Mouse (Mus musculus) intestine, postnatal 0 days (tissue): ENCODE measurements around the gene Ect2l. TPM values are rescaled to one million over a fixed set of nuclear protein-coding genes. Genes with fewer than 3 reads are reported as not detected.
"Not testable (repeated sequence)": the region's sequence is repeated elsewhere in the genome, so short reads cannot be mapped to it uniquely, and the experiment has no call there.

Experiments
- ATAC-seq: fragments of 200-750 bp; cut with Nextera tagmentation; 2 replicates; pipeline ENCODE4 v1.8.0; 2017; ENCODE audit warnings: mild to moderate bottlenecking, moderate TSS enrichment, moderate library complexity
- H3K27ac ChIP-seq: fragments of 300-500 bp; sonication (generic); 2 replicates; pipeline ENCODE4 v1.5.1; 2014; ENCODE audit warnings: mild to moderate bottlenecking, low read depth, low read length, moderate library complexity
- H3K27me3 ChIP-seq: fragments of 300-500 bp; sonication (generic); replicated peaks from 2 replicates; pipeline ENCODE4 v1.6.1; 2014; ENCODE audit warnings: low read length, mixed read lengths; ENCODE audit not compliant: control insufficient read depth, insufficient read depth
- H3K36me3 ChIP-seq: fragments of 300-500 bp; sonication (generic); 2 replicates; pipeline ENCODE4 v1.6.1; 2014; ENCODE audit warnings: mild to moderate bottlenecking, moderate library complexity; ENCODE audit not compliant: control insufficient read depth, insufficient read depth
- H3K4me1 ChIP-seq: fragments of 300-500 bp; sonication (generic); replicated peaks from 2 replicates; pipeline ENCODE4 v1.6.1; 2014; ENCODE audit warnings: antibody characterized with exemption, low read length, mixed read lengths; ENCODE audit not compliant: control insufficient read depth, insufficient read depth
- H3K4me2 ChIP-seq: fragments of 300-500 bp; sonication (generic); replicated peaks from 2 replicates; pipeline ENCODE4 v1.6.1; 2014; ENCODE audit warnings: low read depth, mild to moderate bottlenecking, moderate library complexity
- H3K4me3 ChIP-seq: fragments of 300-500 bp; sonication (generic); 2 replicates; pipeline ENCODE4 v1.5.1; 2014; ENCODE audit warnings: low read depth, low read length
- H3K9ac ChIP-seq: fragments of 300-500 bp; sonication (generic); 2 replicates; pipeline ENCODE4 v1.6.1; 2014; ENCODE audit warnings: mild to moderate bottlenecking, low read depth, low read length
- H3K9me3 ChIP-seq: fragments of 300-500 bp; sonication (generic); 2 replicates; pipeline ENCODE4 v1.6.1; 2016; ENCODE audit warnings: mixed run types; ENCODE audit not compliant: control insufficient read depth
- CTCF ChIP-seq: sonication (generic); IDR thresholded peaks from 2 replicates; pipeline ENCODE4 v1.5.1; 2016; ENCODE audit warnings: low read depth, mild to moderate bottlenecking, control low read depth, antibody characterized with exemption, moderate library complexity
- WGBS: fragments of 180-500 bp; shearing (Covaris S2); extraction: QIAGEN DNeasy Blood & Tissue Kit; methylation state at CpG from one replicate; pipeline ENCODE4 v1.1.7; 2014; 5-methylcytosine and 5-hydroxymethylcytosine counted together
- polyA plus RNA-seq: library from polyadenylated mRNA; unstranded; fragments of >200 nt; fragmentation: Nextera tagmentation; extraction: Ambion mirVana; gene quantifications from 2 replicates; pipeline ENCODE4 v1.2.1, GENCODE M21; 2015

The Ect2l gene
- polyA plus RNA-seq, 1 experiment from 2014 or later = 0.35 TPM

DNA sequence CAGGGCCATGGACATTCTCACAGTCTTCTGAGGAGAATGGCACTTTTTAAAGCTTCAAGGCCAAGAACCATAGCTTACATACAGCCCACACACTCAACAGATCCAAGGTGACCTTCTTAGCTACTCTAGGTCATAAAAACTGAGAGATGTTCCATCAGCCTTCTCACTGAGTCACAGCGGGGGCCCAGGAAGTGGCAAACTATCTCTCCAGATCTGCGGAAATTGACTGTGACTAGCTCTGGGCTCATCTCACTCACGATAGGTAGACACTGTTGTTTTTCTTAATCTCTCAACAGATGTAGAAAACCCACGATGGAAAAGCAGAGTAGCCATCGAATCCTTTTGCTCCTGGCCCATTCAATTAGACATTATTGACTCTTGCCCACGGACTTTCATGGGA lies 68.5 kb downstream of the Ect2l start:
- Histone ChIP-seq H3K4me3 (no peak overlapping the region), H3K27me3 (no peaks in the 10 kb centered on the region), H3K9ac (no peak overlapping the region), H3K36me3 (no peaks in the 10 kb centered on the region), H3K9me3 (no peaks in the 10 kb centered on the region), H3K4me1 (no peaks in the 10 kb centered on the region), H3K4me2 (no peak overlapping the region), H3K27ac (no peak overlapping the region)
- WGBS = 80% methylated on average over 6 of the region's 6 CpGs
- TF ChIP-seq CTCF = no peak
- ATAC-seq = no peak

DNA sequence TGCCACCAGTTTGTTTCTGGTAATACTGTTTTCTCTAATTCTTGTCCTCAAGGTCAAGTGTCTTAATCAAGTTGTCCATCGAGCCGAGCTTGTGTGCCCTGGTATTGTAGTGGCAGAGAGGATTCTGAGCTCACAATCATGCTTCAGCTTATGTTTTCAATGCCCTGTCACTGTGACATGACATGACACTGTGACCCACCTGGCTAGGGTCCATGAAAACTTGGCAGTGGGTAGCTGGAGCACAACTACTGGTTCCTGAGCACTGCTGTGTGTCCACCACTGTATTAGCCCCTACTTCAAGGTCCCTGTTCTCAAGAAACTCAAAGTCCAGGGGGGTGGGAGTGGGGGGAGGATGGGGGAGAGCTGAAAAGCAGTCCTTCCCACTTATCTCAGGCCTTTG lies 69.3 kb downstream of the Ect2l start:
- H3K9me3 ChIP-seq = no peaks in the 10 kb centered on the region
- 87% methylated on average over 2 of the region's 2 CpGs for WGBS
- no peak overlapping the region for H3K27ac ChIP-seq
- no peak for TF ChIP-seq CTCF
- H3K36me3 ChIP-seq = no peaks in the 10 kb centered on the region
- H3K4me2 ChIP-seq = no peak overlapping the region
- no peaks in the 10 kb centered on the region for H3K4me1 ChIP-seq
- ATAC-seq = no peak
- H3K4me3 ChIP-seq = no peak overlapping the region
- no peaks in the 10 kb centered on the region for H3K27me3 ChIP-seq
- no peak overlapping the region for H3K9ac ChIP-seq

DNA sequence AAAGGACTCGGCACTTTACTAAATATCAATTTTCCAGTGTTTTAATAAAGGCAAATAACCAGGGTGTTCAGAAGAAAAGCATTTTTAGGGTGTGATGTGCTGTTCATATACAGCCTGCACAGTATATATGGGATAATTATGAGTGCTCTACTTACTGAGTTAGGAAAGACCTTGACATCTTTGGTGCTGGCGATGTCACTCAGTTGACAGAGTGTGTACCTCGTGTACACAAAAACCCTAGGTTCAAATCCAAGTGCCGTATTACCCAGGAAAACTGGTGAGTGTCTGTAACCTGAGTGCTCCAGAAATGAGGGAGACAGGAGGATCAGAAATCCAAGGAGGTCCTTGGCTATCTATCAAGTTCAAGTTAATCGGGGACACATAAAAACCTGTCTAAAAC lies 71.1 kb downstream of the Ect2l start:
- Histone ChIP-seq H3K4me1 (no peaks in the 10 kb centered on the region), H3K9ac (no peak overlapping the region), H3K36me3 (no peaks in the 10 kb centered on the region), H3K27ac (no peak overlapping the region), H3K4me3 (no peak overlapping the region), H3K27me3 (no peaks in the 10 kb centered on the region), H3K9me3 (no peaks in the 10 kb centered on the region), H3K4me2 (0 out of 2 replicates have a peak overlapping the region, but pooled peaks have one; percentile 30)
- ATAC-seq = no peak
- 77% methylated on average over 5 of the region's 5 CpGs for WGBS
- TF ChIP-seq CTCF = no peak

DNA sequence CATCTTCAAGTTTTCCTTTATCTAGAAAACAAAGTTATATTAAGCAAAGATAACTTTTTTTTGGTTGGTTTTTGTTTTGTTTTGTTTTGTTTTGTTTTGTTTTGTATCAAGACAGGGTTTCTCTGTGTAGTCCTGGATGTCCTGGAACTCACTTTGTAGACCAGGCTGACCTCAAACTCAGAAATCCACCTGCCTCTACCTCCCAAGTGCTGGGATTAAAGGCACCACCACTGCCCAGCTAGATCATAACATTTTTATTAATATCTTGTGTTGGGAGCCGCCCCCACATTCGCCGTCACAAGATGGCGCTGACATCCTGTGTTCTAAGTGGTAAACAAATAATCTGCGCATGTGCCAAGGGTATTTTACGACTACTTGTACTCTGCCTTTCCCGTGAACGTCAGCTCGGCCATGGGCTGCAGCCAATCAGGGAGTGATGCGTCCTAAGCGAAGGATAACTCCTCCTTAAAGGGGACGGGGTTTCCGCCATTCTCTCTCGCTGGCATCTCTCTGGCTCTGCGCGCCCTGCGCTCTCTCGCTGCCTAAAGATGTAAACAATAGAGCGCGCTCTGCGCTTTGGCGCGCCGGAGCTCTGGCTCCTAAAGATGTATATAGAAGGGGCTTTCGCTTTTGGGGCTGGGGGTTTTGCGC lies 71.7 kb downstream of the Ect2l start:
- 70% methylated on average over 12 of the region's 26 CpGs for WGBS
- H3K9ac ChIP-seq, H3K9me3 ChIP-seq, H3K4me1 ChIP-seq, ATAC-seq, H3K27ac ChIP-seq, H3K36me3 ChIP-seq, H3K4me3 ChIP-seq, H3K27me3 ChIP-seq: not testable (repeated sequence)
- H3K4me2 ChIP-seq = 0 out of 2 replicates have a peak overlapping the region, but pooled peaks have one; percentile 30

DNA sequence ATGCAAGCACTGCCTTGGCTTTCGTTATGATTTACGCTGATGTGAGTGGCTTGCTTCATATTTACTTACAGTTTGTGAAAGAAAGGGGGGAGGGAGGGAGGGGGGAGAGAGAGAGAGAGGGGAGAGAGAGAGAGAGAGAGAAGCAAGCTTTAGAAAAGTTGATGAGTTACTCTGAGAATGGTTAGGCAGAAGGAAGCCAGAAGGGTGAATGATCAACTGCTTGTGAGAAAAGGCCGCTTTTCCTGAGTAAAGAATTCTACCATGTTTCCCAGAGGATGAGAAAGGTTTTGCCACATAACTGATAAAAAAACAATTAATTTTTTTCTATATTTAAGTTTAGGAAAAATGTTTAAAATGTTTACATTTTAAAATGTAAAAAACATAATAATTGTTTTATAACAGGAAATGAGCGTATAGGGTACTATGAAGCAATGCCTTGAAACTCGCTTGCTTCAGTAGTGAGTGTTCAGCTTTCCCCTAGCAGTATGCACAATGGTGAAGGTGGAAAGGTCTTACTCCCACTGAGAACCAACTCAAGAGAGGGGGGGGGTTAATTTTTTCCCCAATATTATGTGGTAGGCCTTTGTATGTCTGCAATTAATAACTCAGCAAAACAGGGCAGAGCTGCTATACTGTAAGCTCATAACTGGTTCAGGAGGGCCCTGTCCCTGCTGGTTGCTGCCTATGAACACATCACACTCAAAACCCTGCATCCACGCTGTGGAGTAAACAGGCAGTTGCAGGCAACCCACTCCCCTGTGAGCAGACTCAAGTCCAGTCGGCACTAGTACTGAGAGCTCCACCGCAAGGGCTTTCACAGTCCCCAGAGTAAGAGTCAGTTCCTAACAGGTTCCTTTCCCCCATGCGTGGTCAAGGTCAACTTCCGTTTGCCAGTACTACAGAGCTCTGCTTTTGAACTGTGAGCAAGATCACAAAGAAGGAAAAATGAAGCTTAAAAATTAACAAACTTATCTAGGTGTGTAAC lies 78.7 kb downstream of the Ect2l start:
- WGBS = 55% methylated on average over 10 of the region's 10 CpGs

DNA sequence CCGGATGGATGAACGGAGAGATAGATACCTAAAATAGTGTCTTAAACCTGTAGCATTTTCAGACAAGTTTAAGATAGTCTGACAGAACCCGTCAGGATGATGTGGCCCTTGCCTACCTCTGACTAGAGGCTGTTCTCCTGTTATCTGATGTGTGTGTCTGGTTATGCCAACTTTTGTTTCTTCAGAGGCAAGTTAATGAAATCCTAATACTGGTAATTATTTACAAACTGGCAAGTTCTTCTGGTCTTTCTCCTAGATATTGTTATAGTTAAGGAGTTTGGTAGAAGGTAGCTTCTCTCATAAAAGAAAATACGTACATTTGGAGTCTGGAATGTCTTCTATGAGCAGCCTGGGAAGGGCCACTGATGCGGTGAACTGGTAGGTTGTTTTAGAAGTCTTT lies 80.4 kb downstream of the Ect2l start:
- Histone ChIP-seq H3K36me3 (peaks cover 11% of the 10 kb centered on the region), H3K4me2 (no peak overlapping the region), H3K9me3 (no peaks in the 10 kb centered on the region), H3K4me1 (no peaks in the 10 kb centered on the region), H3K4me3 (no peak overlapping the region), H3K27me3 (no peaks in the 10 kb centered on the region), H3K9ac (no peak overlapping the region), H3K27ac (no peak overlapping the region)
- 96% methylated on average over 5 of the region's 5 CpGs for WGBS
- no peak for ATAC-seq
- no peak for TF ChIP-seq CTCF

More for the DNA sequence above, 78.7 kb downstream of the Ect2l start:
- Histone ChIP-seq H3K4me1 (no peaks in the 10 kb centered on the region), H3K9me3 (no peaks in the 10 kb centered on the region), H3K36me3 (peaks cover 4% of the 10 kb centered on the region), H3K9ac (no peak overlapping the region), H3K27ac (no peak overlapping the region), H3K27me3 (no peaks in the 10 kb centered on the region), H3K4me2 (no peak overlapping the region), H3K4me3 (no peak overlapping the region)
- ATAC-seq = 0 out of 2 replicates have a peak, but pooled peaks have one; percentile 28
- no peak for TF ChIP-seq CTCF
